Mouse (Mus musculus) bone marrow macrophage, adult 2 months (primary cell): ENCODE data around the gene Serping1.

Experiments used
- CTCF ChIP-seq: IDR thresholded peaks from 2 replicates; pipeline ENCODE4 v1.5.1; 2012; ENCODE audit warnings: low read depth, mild to moderate bottlenecking, low read length, moderate library complexity
- POLR2A ChIP-seq: IDR thresholded peaks from 2 replicates; pipeline ENCODE4 v1.6.1; 2012; ENCODE audit warnings: mild to moderate bottlenecking, low read depth, low read length, borderline replicate concordance

DNA sequence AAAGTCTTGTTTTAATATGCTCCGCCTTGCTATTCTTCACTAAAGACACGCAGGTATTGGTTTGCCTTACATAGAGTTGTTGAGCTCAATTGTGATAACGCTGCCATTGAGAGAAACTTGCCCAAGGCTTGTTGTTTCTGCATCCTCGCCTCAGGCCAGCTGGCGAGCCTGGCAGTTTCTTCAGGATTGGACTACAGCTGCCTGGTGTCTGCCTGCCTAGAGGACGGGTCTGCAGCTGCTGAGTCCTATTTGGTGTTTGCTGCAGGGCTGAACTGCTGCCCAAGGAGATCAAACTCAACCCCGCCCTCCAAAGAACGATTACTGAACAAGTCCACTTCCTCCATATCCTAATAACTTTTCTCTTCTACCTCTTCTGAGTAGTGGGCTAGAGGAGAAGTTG, 14.5 kb downstream of the Serping1 start:
- TF ChIP-seq CTCF: no peak
- TF ChIP-seq POLR2A: no peak
